Mouse (Mus musculus): ENCODE results near the gene Aqp8.

Gene Aqp8

DNA sequence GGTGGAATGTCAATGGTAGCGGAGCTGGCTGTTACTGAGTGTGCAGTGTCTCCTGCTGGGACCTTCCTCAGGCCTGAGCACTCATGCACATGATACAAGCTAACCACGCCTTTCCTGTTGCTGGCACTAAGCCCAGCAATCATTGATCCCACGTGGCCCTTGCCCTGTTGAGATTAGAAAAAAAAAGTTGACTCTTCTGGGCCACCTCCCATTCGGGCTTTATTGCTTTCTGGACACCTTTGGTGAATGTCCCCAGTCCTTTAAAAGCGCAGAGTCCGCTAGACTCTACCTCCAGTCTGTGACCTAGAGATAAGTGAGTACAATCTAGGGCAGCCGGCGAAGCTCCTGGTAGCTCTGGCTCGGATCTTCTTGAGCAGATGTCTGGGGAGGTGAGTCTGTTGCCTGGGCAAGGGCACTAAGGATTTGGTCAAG, at the start of gene Aqp8:
Aqp8 (plus strand) TSS at position 222 of the 432 bp plus-strand sequence.
- DNase-seq (ENCODE audit: low spot score), result no peak

DNA sequence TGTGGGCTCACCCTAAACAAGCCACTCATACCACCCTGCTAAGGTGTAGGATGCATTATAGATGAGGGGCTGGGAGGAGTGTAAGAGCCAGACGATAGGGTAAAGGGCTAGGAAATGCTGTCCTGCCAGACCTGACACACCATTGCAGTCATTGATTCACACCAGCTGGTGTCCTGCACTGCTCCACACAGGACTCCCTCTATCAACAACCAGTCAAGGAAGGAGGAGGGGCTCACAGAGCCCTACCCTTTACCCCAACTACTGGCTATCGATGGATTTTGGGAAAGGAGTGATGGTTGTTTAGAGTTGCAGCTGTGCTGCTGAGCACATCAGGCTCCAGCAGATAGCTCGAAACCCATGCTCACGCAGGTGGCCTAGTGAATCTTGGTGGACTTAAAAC, 45.3 kb upstream of the Aqp8 start:
- no peak for DNase-seq (ENCODE audit: low spot score)

- DNase-seq (ENCODE audit: low spot score), result no peak
Observed at GRCm38 (mm10) chr7:123417661-123418060, 44.4 kb upstream of the Aqp8 start.

DNA sequence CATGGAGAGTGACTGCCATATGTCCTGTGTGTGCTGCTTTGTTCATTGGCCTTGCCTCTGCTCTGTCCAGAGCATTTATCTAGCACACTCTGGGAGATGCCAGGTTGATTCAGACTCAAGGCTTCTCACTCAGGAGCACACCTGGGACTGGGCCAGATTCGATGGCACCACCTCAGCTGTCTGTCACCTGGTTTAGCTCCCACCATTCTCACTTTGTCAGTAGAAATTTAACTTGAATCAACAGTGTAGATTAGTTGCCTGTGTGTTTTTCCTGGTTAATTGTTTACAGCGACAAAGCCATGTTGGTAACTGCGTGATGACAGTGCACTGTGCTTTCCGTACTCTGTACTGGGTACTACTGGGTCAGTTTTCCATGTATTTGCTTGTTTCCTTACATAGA, 42.1 kb upstream of the Aqp8 start:
- DNase-seq (ENCODE audit: low spot score), result no peak

DNA sequence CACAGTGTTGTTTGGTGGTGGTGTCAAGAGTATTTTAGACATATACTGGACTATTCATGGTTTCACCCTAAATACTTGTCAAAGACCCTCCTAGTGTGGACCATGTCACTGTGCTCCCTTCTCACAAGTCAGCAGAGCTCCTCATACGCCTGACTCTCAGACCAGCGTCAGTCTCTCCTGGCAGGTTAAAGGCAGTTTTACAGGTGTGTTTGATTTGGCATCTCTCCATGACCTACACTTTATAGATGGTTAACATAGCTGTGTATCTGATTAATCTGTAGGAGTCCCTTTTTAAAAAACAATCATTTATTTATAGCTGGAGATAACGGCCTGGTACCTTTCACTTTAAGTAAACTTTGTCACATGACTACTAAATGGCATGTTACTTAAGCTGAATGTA, 40.1 kb upstream of the Aqp8 start:
- DNase-seq (ENCODE audit: low spot score), result no peak

DNA sequence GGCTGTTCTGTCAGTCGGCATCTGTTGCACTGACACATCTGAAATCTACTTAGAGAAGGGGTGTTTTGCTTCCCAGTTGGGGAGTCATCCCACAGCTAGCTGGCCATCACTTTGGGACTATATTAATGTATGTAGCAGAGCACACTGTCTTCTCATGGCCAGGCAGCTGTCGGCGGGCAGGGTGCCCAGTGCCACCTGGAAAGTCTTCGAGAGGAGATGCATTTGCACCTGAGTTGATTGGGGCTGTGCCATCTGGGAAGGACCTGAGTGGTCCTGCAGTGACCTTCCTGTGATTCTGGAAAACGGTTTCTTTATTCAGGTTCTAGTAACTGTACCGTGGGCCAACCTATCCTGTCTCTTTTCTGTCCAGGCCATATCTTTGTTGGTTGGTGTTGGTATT, 37.8 kb upstream of the Aqp8 start:
- no peak for DNase-seq (ENCODE audit: low spot score)

GRCm38 (mm10) chr7:123425134-123425757, 36.8 kb upstream of the Aqp8 start:
- no peak for DNase-seq (ENCODE audit: low spot score)

GRCm38 (mm10) chr7:123429624-123430410, 32.3 kb upstream of the Aqp8 start:
- no peak for DNase-seq (ENCODE audit: low spot score)

- no peak for DNase-seq (ENCODE audit: low spot score)
Observed at GRCm38 (mm10) chr7:123430411-123430705, 31.7 kb upstream of the Aqp8 start.

DNA sequence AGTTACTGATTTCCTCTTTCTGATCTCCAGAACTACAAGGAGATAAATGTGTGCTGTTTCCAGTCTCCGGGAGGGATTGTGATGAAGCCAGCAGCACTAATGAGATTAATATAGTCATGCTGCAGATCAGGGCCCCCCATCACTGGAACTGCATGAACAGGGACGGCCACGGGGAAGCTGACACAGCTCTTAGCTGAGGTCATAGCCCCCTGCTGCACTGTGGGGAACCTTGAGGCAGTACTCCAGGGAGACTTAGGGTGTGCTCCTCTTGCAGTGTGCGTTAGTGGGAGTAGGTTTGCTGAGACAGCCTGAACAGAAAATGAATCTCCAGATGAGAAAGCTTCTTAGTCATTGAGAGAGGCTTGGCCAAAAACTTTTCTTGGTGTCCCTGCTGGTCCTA, 30.9 kb upstream of the Aqp8 start:
- no peak for DNase-seq (ENCODE audit: low spot score)

DNA sequence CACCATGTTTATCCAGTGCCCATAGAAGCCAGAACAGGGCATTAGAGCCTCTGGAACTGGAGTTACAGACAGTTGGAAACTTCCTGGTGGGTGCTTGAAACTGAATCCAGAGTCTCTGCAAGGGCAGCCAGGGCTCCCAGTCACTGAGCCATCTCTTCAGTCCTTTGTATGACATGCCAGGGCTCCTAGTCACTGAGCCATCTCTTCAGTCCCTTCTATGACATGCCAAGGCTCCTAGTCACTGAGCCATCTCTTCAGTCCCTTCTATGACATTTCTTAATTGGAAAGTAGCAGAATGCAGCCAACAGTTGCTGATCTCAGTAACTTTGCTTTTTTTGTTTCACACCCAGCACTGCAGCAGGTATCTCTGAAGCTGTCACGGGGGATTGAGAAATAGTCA, 20.0 kb upstream of the Aqp8 start:
- DNase-seq (ENCODE audit: low spot score), result no peak

GRCm38 (mm10) chr7:123448794-123449193, 13.3 kb upstream of the Aqp8 start:
- no peak for DNase-seq (ENCODE audit: low spot score)

DNA sequence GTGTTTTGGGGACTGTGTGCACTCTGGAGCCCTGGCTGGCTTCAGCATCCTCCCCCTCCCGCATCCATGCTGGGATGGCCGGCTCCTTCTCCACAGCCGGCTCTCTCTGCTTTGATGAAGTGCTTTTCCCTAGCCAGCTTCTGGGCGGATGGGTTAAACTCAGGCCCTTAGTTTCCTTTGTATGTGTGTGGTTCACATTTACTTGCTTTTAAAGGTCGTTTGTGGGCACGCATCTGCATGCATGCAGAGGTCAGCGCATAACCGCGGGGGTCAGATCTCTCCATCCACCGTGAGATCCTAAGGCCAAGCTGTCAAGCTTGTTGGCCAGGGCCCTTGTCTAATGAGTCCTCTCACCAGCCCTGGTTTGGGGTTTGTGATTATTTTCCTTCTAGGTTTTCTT, 12.4 kb upstream of the Aqp8 start:
- no peak for DNase-seq (ENCODE audit: low spot score)

GRCm38 (mm10) chr7:123450515-123450914, 11.6 kb upstream of the Aqp8 start:
- no peak for DNase-seq (ENCODE audit: low spot score)

DNA sequence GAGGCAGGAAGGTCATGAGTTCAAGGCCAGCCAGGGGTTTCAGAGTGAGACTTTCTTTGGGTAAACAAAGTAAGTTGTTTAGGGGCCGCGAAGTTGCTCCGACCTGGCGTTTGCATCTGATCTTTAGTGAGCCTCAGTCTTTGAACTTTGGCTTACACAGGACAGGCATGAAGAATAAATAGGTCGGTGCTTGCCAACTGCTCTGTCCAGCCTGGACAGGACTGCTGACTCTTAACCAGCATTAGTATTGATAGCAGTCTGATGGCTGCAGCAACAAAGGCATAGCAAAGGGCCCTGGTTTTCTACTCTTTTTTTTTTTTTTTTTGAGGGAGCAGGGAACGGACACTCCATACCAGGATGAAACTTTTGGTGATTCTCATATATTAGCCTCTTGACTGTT, 9.5 kb upstream of the Aqp8 start:
- DNase-seq (ENCODE audit: low spot score), result no peak

- no peak for DNase-seq (ENCODE audit: low spot score)
Observed at GRCm38 (mm10) chr7:123453066-123453465, 9.0 kb upstream of the Aqp8 start.

- no peak for DNase-seq (ENCODE audit: low spot score)
Observed at GRCm38 (mm10) chr7:123455088-123455487, 7.0 kb upstream of the Aqp8 start.

DNA sequence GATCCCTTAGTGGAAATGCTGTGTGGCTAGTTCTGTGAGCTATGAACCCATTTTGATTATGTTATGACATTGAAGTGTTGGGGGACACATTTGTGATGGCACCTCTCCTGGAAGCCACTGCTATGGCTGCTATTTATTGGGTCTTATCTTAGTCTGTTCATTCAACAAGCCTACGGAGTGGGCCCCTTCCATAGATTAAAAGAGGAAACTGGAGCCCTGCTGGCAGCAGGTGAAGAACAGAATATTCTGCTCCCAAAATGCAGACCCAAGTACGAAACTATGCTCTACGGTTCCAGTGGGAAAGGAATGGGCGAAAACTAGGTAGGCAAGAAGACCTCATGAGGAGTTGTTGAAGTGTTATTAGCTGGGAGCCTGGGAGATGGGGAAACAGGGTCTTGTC, 3.8 kb upstream of the Aqp8 start:
- DNase-seq (ENCODE audit: low spot score), result no peak

DNA sequence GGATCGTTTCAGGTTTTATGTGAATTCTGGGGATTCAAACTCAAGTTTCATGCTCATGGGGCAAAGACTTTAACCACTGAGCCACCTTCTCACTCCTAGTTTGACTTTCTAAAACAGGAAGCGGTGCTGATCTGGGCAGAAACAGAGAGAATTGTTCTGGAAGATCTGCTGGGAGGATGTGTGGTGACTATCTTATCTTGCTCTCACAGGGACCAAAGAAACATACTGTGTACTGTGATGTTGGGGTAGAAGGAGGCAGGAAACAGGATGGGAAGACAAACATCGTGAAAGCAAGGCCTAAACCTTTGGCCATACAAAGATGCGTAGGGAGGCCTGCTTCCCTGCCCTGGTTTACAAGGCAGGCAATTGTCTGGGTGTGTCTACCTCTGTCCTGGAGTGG, 2.8 kb upstream of the Aqp8 start:
- no peak for DNase-seq (ENCODE audit: low spot score)

DNA sequence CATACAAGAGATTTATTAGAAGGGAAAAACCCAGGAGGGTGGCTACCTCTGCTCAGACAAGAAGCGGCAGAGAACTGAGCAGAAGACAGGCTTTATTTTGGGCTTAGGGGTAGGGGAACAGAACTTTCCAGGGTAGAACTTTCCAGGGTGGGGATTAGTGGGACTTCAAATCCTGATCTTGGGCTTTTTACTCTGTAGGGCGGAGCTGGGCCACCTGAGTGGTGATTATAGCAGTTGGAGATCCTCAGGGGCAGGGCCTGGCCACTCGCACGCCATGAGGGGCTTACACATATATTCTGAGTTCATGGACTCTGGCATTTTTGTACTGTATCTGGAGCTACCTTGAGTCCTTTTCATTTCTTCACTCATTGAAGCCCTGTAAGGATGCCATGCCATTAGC, 775 bp upstream of the Aqp8 start:
- DNase-seq (ENCODE audit: low spot score), result no peak

GRCm38 (mm10) chr7:123463569-123463968, 1.5 kb downstream of the Aqp8 start:
- no peak for DNase-seq (ENCODE audit: low spot score)

DNA sequence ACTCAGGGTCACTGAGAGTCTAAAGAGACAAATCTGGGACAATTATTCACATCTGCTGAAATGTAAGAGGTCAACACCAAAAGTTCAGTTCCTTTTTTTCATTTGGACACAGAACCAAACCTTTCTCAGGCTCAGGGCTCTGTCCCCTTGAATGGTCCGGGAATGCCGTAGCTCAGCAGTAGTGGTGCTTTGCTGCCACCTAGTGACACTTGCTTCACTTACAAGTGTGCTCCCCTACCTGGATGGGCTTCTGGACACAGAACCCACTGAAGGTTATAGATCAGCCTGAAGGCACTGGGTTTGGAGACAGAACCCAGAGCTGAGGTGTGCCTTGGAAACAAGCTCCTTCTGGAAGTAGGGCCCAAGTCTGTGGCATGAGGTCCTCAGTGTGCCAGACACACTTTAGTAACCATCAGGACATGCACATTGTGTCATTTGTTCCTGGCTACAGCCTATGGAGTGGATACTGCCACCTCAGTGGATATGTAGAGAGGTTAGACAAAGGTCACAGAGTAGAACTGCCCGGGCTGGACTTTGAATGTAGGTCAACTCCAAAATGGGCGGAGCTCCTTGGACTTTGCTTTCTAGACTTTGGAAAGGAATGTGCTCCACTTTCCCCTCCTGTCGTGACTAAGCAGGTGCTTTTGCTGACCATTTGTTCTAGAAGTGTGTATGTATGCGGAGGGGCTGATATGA, 3.7 kb downstream of the Aqp8 start:
- DNase-seq (ENCODE audit: low spot score), result peak; percentile 63

DNA sequence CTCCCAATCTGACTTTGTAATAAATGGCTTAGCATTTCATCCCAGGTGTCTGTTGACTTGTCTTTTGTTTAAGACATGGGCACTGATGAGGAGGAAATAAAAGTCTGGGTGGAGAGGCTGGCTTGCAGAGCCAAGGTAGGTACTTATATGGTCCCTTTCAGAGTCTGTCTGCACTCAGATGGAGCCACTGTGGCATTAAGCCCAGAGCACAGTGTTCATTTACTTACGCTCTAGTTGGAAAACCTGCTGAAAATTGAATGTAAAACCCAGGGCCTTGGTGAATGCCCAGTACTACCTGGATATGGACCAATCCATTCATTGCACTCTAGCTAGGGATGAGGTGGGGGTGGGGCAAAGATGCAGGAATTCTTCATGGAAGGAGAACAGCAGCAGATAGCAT, 5.9 kb downstream of the Aqp8 start:
- DNase-seq (ENCODE audit: low spot score), result no peak

DNA sequence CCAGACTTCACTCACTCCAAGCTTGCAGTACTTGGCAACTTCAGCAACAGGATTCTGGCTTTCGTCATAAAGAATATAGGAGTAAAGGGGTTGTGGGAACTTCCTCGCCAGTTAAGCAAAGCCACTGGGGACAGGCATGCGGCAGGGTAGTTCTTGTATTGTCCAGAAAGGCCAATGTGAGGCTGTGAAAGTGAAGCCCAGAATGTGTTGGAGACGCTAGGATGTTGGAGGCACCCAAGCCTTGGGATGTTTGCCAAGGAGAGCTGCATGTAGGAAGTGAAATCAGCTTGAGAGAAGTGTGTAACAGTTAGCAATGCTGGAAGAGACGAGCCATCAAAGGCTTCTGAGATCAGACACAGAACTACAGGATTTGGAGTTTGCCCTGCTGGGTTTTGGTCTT, 25.6 kb downstream of the Aqp8 start:
- no peak for DNase-seq (ENCODE audit: low spot score)

Data from urinary bladder, postnatal 25 days (tissue).